Mouse (Mus musculus) midbrain, embryonic 14.5 days (tissue): ENCODE measurements around the gene Gm3636. TPM values are rescaled to one million over a fixed set of nuclear protein-coding genes. Genes with fewer than 3 reads are reported as not detected.
"Not testable (repeated sequence)": the region's sequence is repeated elsewhere in the genome, so short reads cannot be mapped to it uniquely, and the experiment has no call there.

Source experiments
- ATAC-seq: fragments of 200-750 bp; cut with Nextera tagmentation; 2 replicates; pipeline ENCODE4 v1.8.0; 2017; ENCODE audit warnings: moderate number of reproducible peaks, moderate library complexity; ENCODE audit not compliant: low FRiP score, low TSS enrichment
- DNase-seq: peaks from one replicate; pipeline ENCODE4 v3.0.0-alpha.2; 2015
- H3K27ac ChIP-seq: fragments of 300-500 bp; sonication (generic); replicated peaks from 2 replicates; pipeline ENCODE4 v1.5.1; 2014; ENCODE audit warnings: mild to moderate bottlenecking, low read depth, low read length, moderate library complexity
- H3K27me3 ChIP-seq: fragments of 300-500 bp; sonication (generic); 2 replicates; pipeline ENCODE4 v1.6.1; 2014; ENCODE audit warnings: low read length, control low read depth, mixed read lengths; ENCODE audit not compliant: control insufficient read depth, insufficient read depth
- H3K36me3 ChIP-seq: fragments of 300-500 bp; sonication (generic); 2 replicates; pipeline ENCODE4 v1.6.1; 2014; ENCODE audit warnings: low read length, control low read depth; ENCODE audit not compliant: control insufficient read depth, insufficient read depth
- H3K4me1 ChIP-seq: fragments of 300-500 bp; sonication (generic); 2 replicates; pipeline ENCODE4 v1.6.1; 2014; ENCODE audit warnings: mild to moderate bottlenecking, antibody characterized with exemption, low read length, control low read depth; ENCODE audit not compliant: control insufficient read depth, insufficient read depth
- H3K4me2 ChIP-seq: fragments of 300-500 bp; sonication (generic); 2 replicates; pipeline ENCODE4 v1.6.1; 2014; ENCODE audit warnings: mild to moderate bottlenecking, low read length, moderate library complexity
- H3K4me3 ChIP-seq: fragments of 300-500 bp; sonication (generic); replicated peaks from 2 replicates; pipeline ENCODE4 v1.5.1; 2014; ENCODE audit warnings: low read depth, low read length
- H3K9ac ChIP-seq: fragments of 300-500 bp; sonication (generic); replicated peaks from 2 replicates; pipeline ENCODE4 v1.6.1; 2014; ENCODE audit warnings: mild to moderate bottlenecking, low read length, moderate library complexity
- H3K9me3 ChIP-seq: fragments of 300-500 bp; sonication (generic); 2 replicates; pipeline ENCODE4 v1.6.1; 2016; ENCODE audit warnings: low read length, control low read depth, mixed read lengths; ENCODE audit not compliant: control insufficient read depth
- WGBS: fragments of 180-500 bp; shearing (Covaris S2); extraction: QIAGEN DNeasy Blood & Tissue Kit; methylation state at CpG from one replicate; pipeline ENCODE4 v1.1.7; 2014; 5-methylcytosine and 5-hydroxymethylcytosine counted together
- polyA plus RNA-seq: library from polyadenylated mRNA; unstranded; fragments of >200 nt; fragmentation: Nextera tagmentation; extraction: Ambion mirVana; gene quantifications from 2 replicates; pipeline ENCODE4 v1.2.1, GENCODE M21; 2014

Gm3636 gene
- 16.0 and 20.2 TPM in 2 replicates for polyA plus RNA-seq

- H3K4me1 ChIP-seq, DNase-seq: not testable (repeated sequence)
- WGBS = no CpG with 5 or more reads among the region's 2 CpGs
Measured at GRCm38 (mm10) chr14:6742232-6742631, at the start of gene Gm3636. Gene Gm3636, minus strand, starts transcription at chr14:6742332.

GRCm38 (mm10) chr14:6774311-6774710, 32.2 kb upstream of the Gm3636 start, which contains the start of gene Gm8362:
Gene Gm8362, minus strand, starts transcription at chr14:6774411.
- H3K9me3 ChIP-seq, H3K9ac ChIP-seq, DNase-seq, H3K36me3 ChIP-seq, H3K27me3 ChIP-seq, ATAC-seq, H3K4me2 ChIP-seq, H3K4me3 ChIP-seq, H3K27ac ChIP-seq, H3K4me1 ChIP-seq: not testable (repeated sequence)
- 100% methylated on average over 1 of the region's 1 CpGs for WGBS

More at GRCm38 (mm10) chr14:6742232-6742631, at the start of gene Gm3636:
- H3K9me3 ChIP-seq, H3K9ac ChIP-seq, H3K4me3 ChIP-seq, ATAC-seq, H3K27me3 ChIP-seq, H3K36me3 ChIP-seq, H3K4me2 ChIP-seq, H3K27ac ChIP-seq: not testable (repeated sequence)

- 0% methylated on average over 4 of the region's 13 CpGs for WGBS
- not testable (repeated sequence) for H3K36me3 ChIP-seq, H3K9me3 ChIP-seq, H3K27ac ChIP-seq, H3K4me1 ChIP-seq, DNase-seq, H3K4me2 ChIP-seq, ATAC-seq, H3K27me3 ChIP-seq, H3K9ac ChIP-seq
- H3K4me3 ChIP-seq = peak overlapping the region; percentile 39; the same call in 1 of the 2 replicates
Measured at GRCm38 (mm10) chr14:6757231-6757536, 15.1 kb upstream of the Gm3636 start.

GRCm38 (mm10) chr14:6756384-6757230, 14.5 kb upstream of the Gm3636 start:
- not testable (repeated sequence) for H3K27me3 ChIP-seq, H3K9me3 ChIP-seq, ATAC-seq, H3K36me3 ChIP-seq, H3K4me1 ChIP-seq, H3K27ac ChIP-seq
- H3K4me3 ChIP-seq = peak overlapping the region; percentile 39
- DNase-seq = peak; percentile 34
- peak overlapping the region; percentile 42 for H3K4me2 ChIP-seq
- 1% methylated on average over 29 of the region's 67 CpGs for WGBS
- H3K9ac ChIP-seq = peak overlapping the region; percentile 31; the same call in 1 of the 2 replicates

- not testable (repeated sequence) for H3K4me3 ChIP-seq, H3K4me1 ChIP-seq, H3K9ac ChIP-seq, ATAC-seq, H3K9me3 ChIP-seq, H3K36me3 ChIP-seq, DNase-seq, H3K27ac ChIP-seq, H3K27me3 ChIP-seq, H3K4me2 ChIP-seq
- WGBS = no CpG with 5 or more reads among the region's 2 CpGs
Measured at GRCm38 (mm10) chr14:6720151-6720550, 22.0 kb downstream of the Gm3636 start, which contains the start of gene Gm8050. Gene Gm8050, minus strand, starts transcription at chr14:6720251.

Other genes with a start within 250 kb of the Gm3636 start
- not detected in 2 replicates for gene Gm8356, start 205.0 kb downstream of the Gm3636 start, polyA plus RNA-seq
- gene Gm3629, start 151.7 kb downstream of the Gm3636 start, polyA plus RNA-seq = 0.97 and 1.4 TPM in 2 replicates
- 0.43 TPM in 1 of 2 replicates, not detected in the other for gene Gm3460, start 119.9 kb downstream of the Gm3636 start, polyA plus RNA-seq
- gene Gm10251, start 58.2 kb downstream of the Gm3636 start, polyA plus RNA-seq = not detected in 2 replicates
- gene Gm8050, start 22.1 kb downstream of the Gm3636 start, polyA plus RNA-seq = 0.18 TPM in 1 of 2 replicates, not detected in the other
- gene Gm8362, start 32.1 kb upstream of the Gm3636 start, polyA plus RNA-seq = not detected in 2 replicates
- not detected in 2 replicates for gene Gm3642, start 98.0 kb upstream of the Gm3636 start, polyA plus RNA-seq
- gene Gm3667, start 147.6 kb upstream of the Gm3636 start, polyA plus RNA-seq = 11.7 and 14.4 TPM in 2 replicates
- not detected in 2 replicates for gene Gm6356, start 231.5 kb upstream of the Gm3636 start, polyA plus RNA-seq